Mouse (Mus musculus) kidney, adult 2 months (tissue): Measurements from ENCODE around the gene Cpsf7.

Experiments used
- CTCF ChIP-seq: fragments of 200-500 bp; conservative IDR thresholded peaks from 2 replicates; pipeline ENCODE4 v1.5.1; 2011; ENCODE audit warnings: low read depth, mild to moderate bottlenecking, control low read depth, low read length, moderate library complexity, mixed read lengths; ENCODE audit not compliant: insufficient read depth, insufficient read length
- POLR2A ChIP-seq: fragments of 200-500 bp; IDR thresholded peaks from one replicate; pipeline ENCODE4 v1.6.1; 2011; ENCODE audit warnings: low read depth, low read length, control low read depth

DNA sequence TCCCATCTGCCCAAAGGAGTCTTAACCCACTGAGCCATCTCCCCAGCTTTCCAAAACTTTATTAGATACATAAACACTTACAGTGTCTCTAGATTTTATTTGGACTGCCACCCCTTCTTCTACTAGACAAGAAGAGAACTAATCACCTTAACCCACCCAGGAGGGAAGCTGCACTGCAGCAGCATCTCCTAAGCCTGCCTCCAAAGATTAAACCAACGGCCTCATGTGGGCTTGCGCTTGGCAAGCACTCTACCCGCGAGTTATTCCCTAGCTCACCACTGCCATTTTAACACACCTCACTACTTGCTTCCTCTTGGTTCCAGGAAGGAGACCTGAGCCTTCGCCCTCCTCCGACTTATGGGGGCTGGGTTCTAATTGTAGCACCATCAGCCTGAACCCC is 39.2 kb downstream of the Cpsf7 start:
- TF ChIP-seq CTCF (no peak), POLR2A (no peak)
